Mouse (Mus musculus): ENCODE results near the gene Stat4. TPM values are rescaled to one million over a fixed set of nuclear protein-coding genes. Genes with fewer than 3 reads are reported as not detected.
A peak's percentile ranks its signal among the peaks of the same experiment; 100 is the strongest.

Gene Stat4
- 1 to 10 TPM; 4.3 to 4.9 TPM for total RNA-seq (2021)

DNA sequence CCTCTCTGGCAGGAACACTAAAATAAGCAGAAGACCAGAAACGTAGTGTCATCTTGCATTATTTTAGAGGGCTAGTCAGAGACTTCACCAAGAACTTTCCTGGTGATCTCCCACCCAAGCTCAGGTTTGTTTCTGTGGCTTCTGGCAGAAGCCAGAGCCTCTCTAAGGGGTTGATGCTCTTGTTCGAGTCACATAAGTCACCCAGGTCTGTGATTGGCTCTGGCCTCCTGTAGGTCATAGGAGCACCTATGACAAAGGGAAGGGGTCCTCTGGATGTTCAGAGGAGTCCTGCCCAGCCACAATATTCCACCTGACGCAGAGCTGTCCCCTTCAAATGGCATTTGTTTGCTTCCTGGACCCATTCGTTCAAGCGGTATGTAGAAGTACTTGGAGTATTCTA lies at the start of gene Stat4:
Stat4 (plus strand) TSS at position 301 of the 400 bp plus-strand sequence.
- no peak for DNase-seq (ENCODE audit: low spot score in 2 of 2)
- intact Hi-C loops (cut with DNase I), result no loop called here

DNA sequence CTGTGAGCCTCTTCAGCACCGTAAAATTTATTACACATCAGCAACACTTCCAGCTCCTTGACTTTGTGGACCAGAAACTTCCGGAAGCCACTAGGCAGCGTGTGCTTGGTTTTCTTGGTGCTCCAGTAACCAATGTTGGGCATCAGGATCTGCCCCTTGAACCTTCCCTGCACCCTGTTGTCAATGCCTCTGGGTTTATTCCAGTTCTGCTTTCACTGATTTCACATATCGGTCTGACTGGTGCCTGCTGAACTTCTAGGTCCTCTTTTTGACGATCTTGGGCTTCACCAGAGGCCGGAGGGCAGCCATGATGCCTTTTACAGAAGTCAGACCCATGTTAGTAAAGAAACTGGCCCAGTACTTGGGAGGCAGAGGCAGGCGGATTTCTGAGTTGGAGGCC lies 48.6 kb upstream of the Stat4 start:
- intact Hi-C loops (cut with DNase I), result no loop called here
- no peak for DNase-seq (ENCODE audit: low spot score in 2 of 2)

DNA sequence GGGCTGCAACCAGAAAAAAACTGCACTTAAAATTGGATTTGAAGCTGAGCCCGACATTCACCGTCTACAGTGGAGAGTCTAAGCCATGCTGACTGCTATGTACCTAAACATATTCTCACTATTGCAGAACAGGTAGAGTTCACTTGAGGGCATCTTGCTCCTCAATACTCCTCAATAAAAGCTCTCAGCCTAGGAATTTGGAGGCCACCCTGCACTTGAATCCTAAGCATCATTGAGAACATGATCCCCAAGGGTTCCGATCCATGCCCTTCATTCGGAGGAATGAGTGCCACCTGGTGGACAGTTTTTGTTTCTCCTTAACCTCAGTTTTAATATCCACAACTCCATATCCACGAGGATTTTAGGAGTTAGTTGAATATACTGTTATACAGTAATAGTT lies 42.2 kb upstream of the Stat4 start:
- intact Hi-C loops (cut with DNase I), result loop anchor here (2.0 kb wide), 1 partner anchor 276 kb away; no protein-coding TSS in a partner anchor
- DNase-seq (ENCODE audit: low spot score in 2 of 2), result peak; percentile 48 to 54

DNA sequence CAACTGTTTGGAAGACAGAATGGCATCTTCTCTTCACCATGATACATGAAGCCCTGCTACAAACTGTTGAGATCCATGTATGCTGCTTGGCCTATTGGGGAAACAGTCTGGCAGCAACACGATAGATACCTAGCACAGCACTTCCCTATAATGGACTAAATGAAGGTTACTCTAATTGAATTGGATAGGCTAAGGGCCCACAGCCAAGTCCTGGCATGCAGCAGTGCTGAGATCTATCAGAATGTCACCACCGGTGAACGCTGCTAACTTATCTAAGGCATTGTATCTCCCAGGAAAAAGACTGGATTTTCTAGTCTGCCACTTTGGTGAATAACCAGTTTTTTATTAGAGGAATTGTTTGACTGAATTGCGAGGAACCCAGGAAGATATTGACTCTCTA lies 39.8 kb upstream of the Stat4 start:
- intact Hi-C loops (cut with DNase I), result no loop called here
- no peak for DNase-seq (ENCODE audit: low spot score in 2 of 2)

DNA sequence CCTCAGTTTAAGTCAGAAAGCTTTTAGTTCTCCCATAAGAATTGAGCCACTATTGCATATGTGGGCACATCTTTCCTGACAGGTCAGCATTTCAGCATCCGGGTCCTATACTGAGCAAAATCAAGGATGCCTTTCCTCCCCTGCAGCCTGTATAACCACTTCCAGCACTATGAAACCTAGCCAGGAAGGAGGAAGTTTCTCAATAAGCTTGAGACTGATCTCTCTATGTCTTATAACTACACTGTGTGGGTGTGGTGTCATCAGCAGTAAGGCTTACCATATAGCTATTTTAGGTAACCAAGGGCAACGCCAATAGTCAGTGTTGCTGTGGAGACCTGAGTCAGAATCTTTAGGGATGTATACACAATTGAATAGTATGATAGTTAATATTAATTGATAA lies 22.3 kb upstream of the Stat4 start:
- intact Hi-C loops (cut with DNase I), result no loop called here
- no peak for DNase-seq (ENCODE audit: low spot score in 2 of 2)

DNA sequence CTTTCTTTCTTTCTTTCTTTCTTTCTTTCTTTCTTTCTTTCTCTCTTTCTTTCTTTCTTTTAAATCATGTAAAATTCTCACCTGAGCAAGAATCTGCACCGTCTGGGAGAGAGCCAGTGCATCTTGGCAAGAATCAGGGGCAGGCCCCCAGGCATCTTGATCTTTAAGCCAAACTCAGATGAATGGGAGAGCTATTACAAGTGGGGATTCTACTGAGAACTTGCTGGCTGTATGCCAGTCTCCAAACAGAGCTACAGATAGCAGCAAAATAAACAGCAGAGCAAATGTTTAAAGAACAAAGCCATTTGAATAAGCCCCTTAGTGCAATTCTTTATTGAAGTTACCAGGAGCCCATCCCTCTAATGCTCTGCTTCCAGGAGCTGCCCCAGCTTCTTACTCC lies 18.0 kb upstream of the Stat4 start:
- DNase-seq (ENCODE audit: low spot score in 2 of 2), result no peak
- intact Hi-C loops (cut with DNase I), result no loop called here

DNA sequence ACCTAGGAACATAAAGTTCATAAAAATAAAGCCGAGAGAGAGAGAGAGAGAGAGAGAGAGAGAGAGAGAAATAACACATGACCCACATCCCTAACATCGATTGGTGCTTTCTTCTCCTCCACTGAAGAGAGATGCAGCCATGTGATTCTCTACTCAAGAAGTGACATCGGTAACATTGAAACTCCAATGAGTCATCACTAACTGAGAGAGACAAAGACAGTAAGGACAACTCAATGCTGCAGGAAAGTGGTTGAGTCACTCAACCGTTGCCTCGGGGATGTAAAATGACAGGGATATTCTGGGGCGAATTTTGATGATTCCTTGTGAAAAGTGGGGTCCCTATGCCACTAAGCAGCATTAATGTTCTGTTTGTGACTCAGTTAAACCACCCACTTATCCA lies 16.8 kb upstream of the Stat4 start:
- peak in 1 of 2 experiments; percentile 5 for DNase-seq (ENCODE audit: low spot score in 2 of 2)
- intact Hi-C loops (cut with DNase I), result no loop called here

DNA sequence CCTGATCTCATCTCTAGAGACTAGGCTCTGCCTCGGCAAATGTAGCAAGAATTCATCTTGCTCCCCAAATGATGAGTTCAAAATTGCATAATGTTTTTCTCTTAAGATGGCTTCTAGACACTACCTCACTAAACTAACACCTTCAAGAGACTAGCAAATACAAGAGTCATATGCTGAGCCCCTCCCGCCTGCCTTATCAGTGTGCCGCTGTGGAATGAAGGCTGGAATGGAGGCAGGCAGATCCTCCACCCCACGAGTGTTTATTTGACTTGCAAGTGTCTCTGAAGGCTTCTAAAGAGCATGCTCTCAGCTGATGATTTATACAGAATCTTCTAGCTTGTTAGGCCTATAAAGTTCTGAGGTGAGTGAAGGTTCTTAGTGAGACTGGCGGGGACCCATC lies 11.4 kb upstream of the Stat4 start:
- intact Hi-C loops (cut with DNase I), result no loop called here
- DNase-seq (ENCODE audit: low spot score in 2 of 2), result no peak

DNA sequence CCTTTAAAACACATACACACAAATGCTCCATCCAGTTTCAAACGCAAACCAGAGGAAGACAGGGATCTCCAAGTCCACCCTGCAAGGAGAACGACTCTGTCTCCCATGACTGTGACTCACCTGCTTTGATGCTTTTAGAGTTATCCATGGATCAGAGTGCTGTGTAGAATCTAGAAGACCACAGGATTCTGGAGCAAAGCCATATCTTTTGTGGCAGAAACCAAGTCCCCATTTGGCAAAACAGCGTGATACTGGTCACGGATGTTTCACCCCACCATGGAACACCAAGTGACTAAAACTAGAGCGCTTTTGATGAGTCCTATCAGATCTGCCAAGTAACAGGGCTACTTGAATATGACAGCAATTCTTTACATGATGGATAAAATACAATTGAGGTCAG lies 7.9 kb upstream of the Stat4 start:
- intact Hi-C loops (cut with DNase I), result no loop called here
- no peak for DNase-seq (ENCODE audit: low spot score in 2 of 2)

DNA sequence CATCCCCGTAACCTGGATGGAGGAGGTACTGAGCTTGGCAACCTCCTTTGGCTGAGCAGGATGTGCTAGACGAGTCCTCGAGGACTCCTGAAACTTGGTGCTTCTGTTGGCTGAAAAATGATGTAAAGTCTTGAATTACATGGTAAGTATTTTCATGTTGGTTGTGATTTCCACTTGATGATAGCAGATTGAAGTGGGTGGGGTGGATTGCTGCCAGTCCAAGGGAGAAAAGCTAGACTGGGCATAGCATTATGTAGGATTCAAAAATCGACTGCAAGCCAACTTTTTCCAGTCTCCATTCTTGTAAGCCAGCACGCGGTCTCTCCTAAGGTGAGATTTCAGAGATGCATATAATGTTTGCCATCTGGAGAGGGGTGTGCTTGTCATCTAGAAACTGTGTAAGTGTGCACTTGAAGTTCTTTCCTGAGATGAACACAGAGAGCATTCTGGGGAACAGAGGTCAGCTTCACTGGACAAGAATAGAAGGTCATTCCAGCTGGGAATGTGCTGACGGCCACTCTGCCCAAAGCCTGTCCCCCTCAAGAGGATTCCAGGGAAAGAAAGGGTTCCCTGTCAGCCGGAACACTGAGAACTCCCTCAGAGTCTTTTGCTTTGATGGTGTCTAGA lies 5.1 kb downstream of the Stat4 start:
- intact Hi-C loops (cut with DNase I), result no loop called here
- peak; percentile 37 to 93 for DNase-seq (ENCODE audit: low spot score in 2 of 2)

DNA sequence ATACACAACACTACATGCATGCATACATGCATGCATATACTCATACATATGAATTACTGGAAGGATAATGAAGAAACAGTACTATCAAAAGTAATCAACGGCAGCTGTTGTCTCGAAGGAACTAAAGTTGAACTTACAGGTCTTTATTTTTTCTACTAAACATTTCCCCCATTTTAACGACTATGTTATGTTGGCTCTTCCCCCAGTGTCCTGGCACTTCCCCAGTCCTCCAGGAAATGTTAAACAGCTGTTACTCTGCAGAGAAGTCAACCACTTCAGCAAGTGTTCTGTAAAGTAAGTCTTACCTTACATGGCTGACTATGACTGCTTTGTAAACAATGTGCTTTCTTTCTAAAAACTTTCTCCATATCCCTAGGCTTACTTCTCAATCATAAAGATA lies 9.1 kb downstream of the Stat4 start:
- intact Hi-C loops (cut with DNase I), result no loop called here
- no peak for DNase-seq (ENCODE audit: low spot score in 2 of 2)

DNA sequence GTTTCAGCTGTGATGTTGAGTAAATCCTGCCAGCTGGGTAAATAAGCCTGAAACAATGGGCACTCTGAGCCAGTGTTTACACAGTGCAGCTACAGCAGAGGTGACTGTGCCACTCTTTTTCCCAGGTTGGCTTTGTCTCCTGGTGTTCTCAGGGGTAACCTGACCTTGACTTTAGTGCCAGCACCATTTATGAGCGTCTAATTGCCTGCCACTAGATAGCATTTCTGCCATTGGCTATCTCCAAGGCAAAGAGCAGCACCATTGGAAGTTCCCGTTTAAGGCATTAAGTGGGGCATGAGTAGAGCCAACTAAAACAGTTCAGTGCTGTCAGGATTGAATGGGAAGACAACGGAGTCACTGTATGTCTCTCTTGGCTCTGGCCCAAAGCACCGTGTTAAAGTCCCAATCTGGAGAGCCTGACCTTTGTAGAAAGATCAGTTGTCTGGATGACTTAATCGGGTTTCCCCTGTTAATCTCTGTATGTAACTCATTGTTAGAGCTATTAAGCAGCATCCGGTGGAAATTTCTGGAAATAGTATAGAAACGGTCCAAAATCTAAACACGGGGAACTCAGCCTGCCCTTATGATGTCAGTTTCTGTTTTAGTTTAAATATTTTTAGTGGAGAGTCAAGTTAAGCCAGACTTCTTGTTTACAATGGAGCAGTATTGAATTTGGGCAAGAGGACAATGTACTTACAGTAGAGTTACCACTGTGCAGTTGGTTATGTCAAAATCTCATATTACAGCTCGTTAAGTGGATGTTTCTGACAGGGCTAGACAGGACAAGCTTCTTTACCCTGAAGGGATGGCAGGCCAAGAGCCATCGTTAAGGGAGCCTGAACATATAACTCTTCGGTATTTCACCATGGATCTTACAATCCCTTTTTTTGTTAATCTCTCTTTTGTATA lies 10.1 kb downstream of the Stat4 start:
- intact Hi-C loops (cut with DNase I), result no loop called here
- no peak for DNase-seq (ENCODE audit: low spot score in 2 of 2)

DNA sequence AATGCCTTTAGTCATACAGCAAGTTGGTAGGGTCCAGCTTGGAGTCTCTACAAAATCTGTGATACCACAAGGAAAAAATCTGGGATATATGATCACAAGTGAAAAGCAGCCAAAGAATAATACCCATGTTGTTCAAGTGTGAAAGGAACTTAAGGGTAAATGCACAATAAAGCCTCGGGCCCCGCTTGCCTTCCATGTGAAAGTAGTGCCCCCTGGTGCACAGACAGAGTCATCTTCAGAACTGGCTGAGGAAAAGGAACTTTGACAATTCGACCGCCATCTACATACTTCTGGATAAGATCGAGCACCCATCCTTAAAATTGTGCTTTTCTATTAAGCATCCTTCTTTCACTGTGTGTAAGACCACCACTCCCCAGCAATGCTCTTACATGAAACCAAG lies 11.6 kb downstream of the Stat4 start:
- DNase-seq (ENCODE audit: low spot score in 2 of 2), result peak; percentile 51 to 57
- intact Hi-C loops (cut with DNase I), result loop anchor here (1.0 kb wide), 2 partner anchors 329 to 354 kb away; no protein-coding TSS in a partner anchor

DNA sequence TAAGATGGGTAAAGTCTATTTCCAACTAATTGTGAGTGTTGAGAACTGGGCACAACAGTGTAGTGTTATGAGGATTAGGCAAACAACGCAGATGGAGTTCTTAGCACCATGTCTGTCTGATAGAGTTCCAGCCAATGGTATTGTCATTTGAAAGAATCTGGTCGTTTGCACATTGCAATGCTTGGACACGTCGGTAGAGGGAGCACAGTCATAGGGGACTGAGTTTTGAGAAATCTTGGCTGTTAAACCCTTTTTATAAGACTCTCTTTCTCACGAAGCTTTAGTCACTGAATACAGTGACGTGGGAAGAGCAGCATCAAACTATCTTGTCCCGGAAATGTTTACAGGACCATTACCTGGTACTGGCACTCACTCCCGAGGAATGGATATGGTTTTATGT lies 17.1 kb downstream of the Stat4 start:
- intact Hi-C loops (cut with DNase I), result loop anchor here (1.0 kb wide), 2 partner anchors 82 to 95 kb away; no protein-coding TSS in a partner anchor

DNA sequence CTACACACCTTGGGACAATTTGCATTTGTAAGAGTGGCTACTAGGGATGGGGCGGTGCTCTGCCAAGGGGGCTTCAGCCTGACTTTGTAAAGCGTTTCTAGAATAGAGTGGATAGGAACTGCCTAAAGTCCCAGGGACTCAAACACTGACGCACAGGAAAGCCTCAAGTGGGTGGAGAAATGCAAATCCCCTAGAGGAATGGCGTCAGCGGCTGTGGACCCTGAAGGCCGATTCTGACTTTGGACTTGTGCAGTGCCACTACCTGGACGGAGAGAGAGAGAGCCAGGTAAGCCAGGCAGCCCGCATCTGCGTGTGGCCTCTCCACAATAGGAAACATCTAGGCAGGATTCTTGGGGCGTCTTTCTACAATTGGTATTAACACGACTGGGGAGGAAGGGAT lies 21.5 kb downstream of the Stat4 start:
- intact Hi-C loops (cut with DNase I), result no loop called here
- DNase-seq (ENCODE audit: low spot score in 2 of 2), result peak in 1 of 2 experiments; percentile 21

More for the DNA sequence above, 17.1 kb downstream of the Stat4 start:
- peak; percentile 50 to 84 for DNase-seq (ENCODE audit: low spot score in 2 of 2)

DNA sequence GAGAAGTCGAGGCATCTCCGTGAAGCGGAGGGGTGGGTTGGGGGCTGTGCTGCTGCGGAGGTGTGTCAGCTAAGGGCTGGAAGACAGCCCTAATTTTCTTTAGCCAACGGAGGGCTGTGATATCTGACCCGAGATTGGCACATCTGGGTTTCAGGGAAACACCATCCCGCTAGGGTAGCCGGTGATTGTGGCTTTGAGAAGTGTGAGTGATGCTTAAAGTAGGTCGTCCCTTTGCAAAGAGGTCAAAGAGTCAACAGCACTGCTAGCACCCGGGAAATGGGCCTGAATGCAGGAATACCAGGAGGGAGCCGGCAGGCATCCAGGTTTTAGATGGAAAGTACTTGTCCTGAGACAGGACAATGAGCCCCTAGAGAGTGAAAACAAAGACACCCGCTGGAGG lies 22.0 kb downstream of the Stat4 start:
- DNase-seq (ENCODE audit: low spot score in 2 of 2), result no peak
- intact Hi-C loops (cut with DNase I), result no loop called here

DNA sequence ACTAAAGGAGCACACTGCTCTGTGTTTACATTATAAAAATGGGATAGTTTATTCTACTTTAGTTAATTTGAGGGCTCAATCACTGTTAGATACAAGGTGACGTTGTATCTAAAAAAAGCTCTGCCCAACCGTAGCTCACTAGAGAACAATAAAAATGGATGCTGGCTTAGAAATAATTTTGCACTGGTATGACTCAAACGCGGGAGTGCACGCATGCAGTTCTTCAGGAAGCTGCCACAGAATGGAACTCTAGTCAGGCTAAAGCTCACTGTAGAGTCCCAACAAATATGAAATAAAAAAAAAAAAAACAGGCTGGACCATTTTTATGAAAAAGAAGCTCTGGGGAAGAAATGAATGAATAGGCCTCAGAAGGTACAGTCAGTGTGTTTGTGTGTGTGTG lies 23.8 kb downstream of the Stat4 start:
- intact Hi-C loops (cut with DNase I), result no loop called here
- DNase-seq (ENCODE audit: low spot score in 2 of 2), result no peak

DNA sequence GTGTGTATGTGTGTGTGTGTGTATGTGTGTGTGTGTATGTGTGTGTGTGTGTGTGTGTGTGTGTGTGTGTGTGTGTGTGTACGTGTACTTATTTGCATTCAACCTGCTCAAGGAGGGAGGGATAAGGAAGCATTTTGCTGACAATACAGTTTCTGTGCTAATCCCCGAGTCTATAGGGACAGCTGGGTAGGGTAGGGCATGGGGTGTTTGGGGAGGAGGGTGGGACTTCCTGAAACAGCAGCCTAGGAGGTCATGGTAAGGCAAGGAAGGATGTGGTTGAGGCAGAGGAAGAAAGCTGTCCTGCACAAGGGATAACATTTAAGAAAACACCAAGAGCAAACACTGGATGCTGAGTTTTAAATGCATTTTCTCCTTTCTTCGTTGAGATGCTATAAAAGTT lies 24.3 kb downstream of the Stat4 start:
- DNase-seq (ENCODE audit: low spot score in 2 of 2), result no peak
- intact Hi-C loops (cut with DNase I), result no loop called here

DNA sequence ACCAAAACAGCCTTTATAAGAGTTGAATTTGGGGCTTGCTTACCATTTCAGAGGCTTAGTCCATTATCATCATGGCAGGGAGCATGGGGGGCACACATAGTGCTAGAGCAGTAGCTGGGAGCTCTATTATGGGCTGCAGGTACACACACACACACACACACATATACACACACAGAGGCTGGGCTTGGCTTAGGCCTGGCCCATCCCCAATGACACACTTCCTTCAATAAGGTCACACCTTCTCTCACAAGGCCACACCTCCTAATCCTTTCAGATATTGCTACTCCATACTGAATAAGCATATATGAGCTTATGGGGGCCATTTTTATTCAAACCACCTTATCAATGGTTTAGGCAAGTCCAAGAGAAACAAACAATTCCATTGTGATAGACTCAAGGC lies 25.3 kb downstream of the Stat4 start:
- no peak for DNase-seq (ENCODE audit: low spot score in 2 of 2)
- intact Hi-C loops (cut with DNase I), result no loop called here

DNA sequence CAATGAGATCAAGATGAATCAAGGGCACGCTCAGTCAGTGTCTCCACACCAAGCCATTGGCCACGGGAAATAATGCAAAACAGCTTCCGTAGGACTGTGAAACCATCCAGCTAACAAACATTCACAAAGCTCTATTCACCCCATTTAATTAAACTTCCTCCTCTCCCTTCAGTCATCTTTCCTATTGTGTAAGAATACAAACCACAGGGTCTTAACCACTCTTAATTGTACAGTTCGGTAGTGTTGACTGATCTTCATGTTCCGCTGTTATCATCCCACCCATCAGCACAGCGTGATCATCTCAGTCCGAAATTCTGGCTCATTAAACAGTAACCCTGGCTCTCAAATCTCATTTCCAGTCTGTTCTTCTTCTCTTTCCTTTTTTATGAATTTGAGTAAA lies 25.8 kb downstream of the Stat4 start:
- DNase-seq (ENCODE audit: low spot score in 2 of 2), result no peak
- intact Hi-C loops (cut with DNase I), result no loop called here

DNA sequence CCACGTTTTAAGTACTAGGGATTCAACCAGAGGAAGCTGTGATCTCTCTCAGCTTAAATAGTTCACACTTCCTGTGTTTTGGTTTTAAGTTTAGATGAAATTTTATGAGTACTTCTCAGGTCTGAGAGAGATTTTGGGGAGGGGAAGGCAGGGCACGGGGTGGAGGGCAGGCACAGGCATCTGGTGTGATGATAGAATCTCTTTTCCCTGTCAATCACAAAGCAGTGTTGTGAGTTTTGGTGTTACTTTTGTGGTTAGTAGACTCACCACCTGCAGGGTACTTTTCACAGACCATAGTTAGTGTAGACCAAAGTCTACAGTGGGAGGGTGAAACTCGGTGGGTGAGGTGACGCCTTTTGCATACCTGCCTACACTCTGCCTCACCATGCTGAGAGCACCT lies 32.7 kb downstream of the Stat4 start:
- DNase-seq (ENCODE audit: low spot score in 2 of 2), result no peak
- intact Hi-C loops (cut with DNase I), result no loop called here
